Mouse (Mus musculus) embryonic fibroblast, embryonic 13.5 days (primary cell): ENCODE data around the gene Mif4gd. TPM values are rescaled to one million over a fixed set of nuclear protein-coding genes. Genes with fewer than 3 reads are reported as not detected.

ENCODE experiments used
- H3K27ac ChIP-seq: 2 replicates; pipeline ENCODE4 v1.5.1; 2012; ENCODE audit warnings: low read length, control low read depth, inconsistent platforms; ENCODE audit not compliant: insufficient read depth
- H3K4me1 ChIP-seq: 2 replicates; pipeline ENCODE4 v1.6.1; 2011; ENCODE audit warnings: low read length; ENCODE audit not compliant: control insufficient read depth, insufficient read depth
- H3K4me3 ChIP-seq: 2 replicates; pipeline ENCODE4 v1.5.1; 2011; ENCODE audit warnings: mild to moderate bottlenecking, control low read depth, low read length; ENCODE audit not compliant: insufficient read depth
- CTCF ChIP-seq: IDR thresholded peaks from 2 replicates; pipeline ENCODE4 v1.5.1; 2011; ENCODE audit warnings: mild to moderate bottlenecking, control low read depth, low read length, moderate library complexity, borderline replicate concordance; ENCODE audit not compliant: insufficient read depth
- POLR2A ChIP-seq: IDR thresholded peaks from 2 replicates; pipeline ENCODE4 v1.6.1; 2011; ENCODE audit warnings: low read depth, mild to moderate bottlenecking, control low read depth, low read length, moderate library complexity
- polyA plus RNA-seq: library from polyadenylated mRNA; stranded (reverse); fragments of >200 nt; gene quantifications from 2 replicates; pipeline ENCODE4 v1.2.4, GENCODE M21; 2011; ENCODE audit warnings: low read depth; ENCODE audit not compliant: missing spikeins, insufficient read length

Mif4gd gene
- polyA plus RNA-seq, 1 experiment, result 26.6 TPM

DNA sequence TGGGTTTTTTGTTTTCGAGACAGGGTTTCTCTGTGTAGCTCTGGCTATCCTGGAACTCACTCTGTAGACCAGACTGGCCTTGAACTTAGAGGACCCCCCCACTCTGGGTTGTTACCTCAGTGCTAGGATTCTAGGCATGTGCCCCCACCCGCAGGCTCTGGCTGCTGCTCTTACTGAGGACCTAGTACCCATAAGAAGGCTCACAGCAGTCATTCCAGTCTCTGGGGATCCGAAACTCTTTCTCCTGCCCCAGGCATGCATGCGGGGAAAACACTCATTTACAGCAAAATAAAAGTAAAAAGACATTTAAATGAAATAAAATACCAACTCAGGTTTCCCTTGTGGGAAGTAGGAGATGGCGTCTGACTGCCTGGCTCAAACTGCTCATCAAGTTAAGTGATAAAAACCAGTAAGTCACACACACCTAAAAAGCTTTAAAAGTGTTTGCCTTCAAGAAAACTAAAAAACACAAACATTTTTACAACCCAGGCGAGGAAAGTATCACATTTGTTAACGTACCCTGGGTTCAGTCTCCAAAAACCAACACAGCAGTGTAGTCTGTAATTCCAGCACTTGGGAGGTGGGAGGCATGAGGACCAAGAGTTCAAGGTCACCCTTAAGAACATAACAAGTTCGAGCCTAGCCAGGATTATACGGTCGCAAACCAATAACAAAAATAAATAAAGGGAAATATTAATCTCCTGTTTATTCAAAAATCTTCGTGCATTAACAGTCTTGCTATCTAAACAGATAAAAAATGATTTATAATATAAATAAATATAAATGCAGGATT is 14.3 kb upstream of the Mif4gd start:
- no peak overlapping the region for H3K27ac ChIP-seq
- TF ChIP-seq CTCF, result no peak
- TF ChIP-seq POLR2A, result no peak
- no peaks in the 10 kb centered on the region for H3K4me1 ChIP-seq
- peak overlapping the region; percentile 69 for H3K4me3 ChIP-seq

DNA sequence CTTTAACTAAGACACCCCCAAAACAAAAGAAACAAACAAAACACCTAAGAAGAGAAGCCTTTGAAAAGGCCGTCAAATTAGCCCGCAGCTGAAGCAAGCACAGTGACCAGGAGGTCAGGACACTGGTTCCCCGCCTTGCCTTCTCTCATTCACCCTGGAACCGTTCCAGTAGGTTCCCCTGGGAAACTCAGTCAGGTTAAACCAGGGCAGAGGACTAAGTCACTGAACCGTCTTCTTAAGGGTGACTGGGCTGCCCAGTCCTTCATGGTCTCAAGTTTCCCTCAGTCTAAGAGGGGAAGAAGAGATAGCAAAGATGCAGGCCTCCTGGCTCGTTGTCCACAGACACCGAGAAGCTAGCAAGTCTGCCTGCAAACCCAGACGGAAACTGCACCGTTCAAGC is 13.1 kb upstream of the Mif4gd start:
- Histone ChIP-seq H3K27ac (no peak overlapping the region), H3K4me1 (no peaks in the 10 kb centered on the region), H3K4me3 (no peak overlapping the region)
- TF ChIP-seq CTCF (no peak), POLR2A (no peak)

DNA sequence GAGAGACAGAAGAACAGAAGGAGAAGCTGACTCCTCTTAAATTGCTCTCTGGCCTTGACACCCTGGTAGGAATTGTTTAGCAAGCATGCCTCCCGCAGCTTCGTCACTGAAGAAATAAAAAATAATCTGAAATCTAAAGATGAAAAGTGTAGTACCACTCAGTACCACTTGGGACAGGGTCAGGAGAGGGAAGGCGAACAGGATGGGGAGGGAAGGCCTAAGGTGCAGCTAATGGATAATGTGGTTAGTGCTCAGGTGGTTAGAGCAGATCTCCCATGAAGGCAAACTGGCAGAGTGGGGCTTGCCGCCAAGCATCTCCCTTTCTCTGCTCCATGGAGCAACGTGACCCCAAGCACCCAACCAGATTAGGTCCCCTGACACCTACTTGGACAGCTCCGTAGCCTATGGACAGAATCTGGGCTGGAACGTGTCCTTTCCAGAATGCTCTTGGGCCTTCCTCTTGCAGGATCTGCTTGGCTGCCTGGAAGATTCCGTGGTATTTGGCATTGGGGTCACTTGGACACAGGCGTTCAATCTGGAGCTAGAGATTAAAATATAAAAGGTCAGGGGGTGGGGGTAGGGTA is 10.8 kb upstream of the Mif4gd start:
- Histone ChIP-seq H3K27ac (no peak overlapping the region), H3K4me3 (no peak overlapping the region), H3K4me1 (no peaks in the 10 kb centered on the region)
- peak; percentile 10; the same call in 1 of the 2 replicates for TF ChIP-seq CTCF
- no peak for TF ChIP-seq POLR2A

DNA sequence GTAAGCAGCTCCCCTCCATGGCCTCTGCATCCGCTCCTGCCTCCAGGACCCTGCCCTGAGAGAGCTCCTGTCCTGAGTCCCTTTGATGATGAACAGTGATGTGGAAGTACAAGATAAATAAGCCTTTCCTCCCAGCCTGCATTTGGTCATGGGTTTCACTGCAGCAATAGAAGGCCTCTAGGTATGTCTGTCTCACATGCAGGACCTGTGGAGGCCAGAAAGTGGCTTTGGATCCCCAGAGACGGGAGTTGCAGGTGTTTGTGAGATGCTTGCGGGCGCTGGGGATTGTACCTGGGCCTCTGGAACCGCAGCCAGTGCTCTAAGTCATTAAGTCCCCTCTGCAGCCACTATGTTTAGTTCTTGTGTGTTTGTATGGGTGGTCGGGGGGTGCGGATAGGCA is 7.2 kb upstream of the Mif4gd start:
- Histone ChIP-seq H3K4me1 (no peaks in the 10 kb centered on the region), H3K27ac (no peak overlapping the region), H3K4me3 (no peak overlapping the region)
- no peak for TF ChIP-seq POLR2A
- TF ChIP-seq CTCF, result no peak

DNA sequence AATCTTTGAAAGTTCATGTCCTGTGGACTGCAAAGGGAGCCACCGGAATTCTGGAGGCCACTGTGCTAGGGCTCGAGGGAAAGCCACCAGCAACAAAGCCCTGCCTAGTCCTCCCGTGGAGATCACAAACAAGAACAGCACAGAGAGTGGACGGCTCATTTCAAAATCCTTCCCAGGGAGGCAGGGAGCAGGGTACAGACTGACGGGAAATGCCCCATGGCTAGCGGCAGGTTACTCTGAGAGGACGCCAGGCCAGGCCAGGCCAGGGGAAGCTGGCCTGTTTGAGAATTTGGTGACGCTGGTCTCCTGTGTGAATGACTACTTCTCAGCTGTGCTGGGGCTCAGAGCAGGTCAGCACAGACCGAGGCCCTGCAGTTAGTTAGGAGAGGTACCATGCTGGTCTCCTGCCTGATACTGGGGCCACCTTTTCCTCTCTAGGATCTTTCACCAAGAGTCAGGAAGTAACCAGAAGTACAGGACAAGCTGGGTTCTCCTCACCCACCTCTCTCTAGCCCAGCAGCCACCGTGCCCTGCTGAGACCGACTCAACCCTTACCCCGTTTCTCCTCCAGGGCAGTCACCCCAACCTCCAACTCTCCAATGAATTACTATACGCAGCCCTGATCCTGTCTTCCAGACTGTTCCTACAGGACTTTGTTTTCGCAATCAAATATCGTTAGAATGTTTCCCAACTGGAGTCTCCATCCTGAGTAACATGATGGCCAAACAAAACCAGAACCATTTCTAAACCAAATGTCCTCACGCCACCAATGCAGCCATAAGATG is 6.2 kb upstream of the Mif4gd start:
- TF ChIP-seq CTCF (no peak), POLR2A (no peak)
- Histone ChIP-seq H3K4me3 (no peak overlapping the region), H3K27ac (no peak overlapping the region), H3K4me1 (no peaks in the 10 kb centered on the region)

DNA sequence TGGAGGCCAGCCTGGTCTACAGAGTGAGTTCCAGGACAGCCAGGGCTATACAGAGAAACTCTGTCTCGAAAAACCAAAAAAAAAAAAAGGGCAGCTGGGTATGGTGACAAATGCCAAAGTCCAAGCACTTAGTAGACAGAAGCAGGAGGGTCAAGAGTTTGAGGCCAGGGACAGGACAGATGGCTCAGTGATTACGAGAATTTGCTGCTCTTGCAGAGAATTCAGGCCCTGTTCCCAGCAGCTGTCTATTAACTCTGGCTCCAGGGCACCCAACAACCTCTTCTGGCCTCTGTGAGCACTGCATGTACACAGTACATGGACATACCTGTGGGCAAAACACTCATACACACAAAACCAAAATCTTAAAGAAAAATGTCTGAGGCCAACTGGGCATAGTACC is 5.2 kb upstream of the Mif4gd start:
- no peak overlapping the region for H3K4me3 ChIP-seq
- no peak for TF ChIP-seq CTCF
- H3K27ac ChIP-seq, result no peak overlapping the region
- no peaks in the 10 kb centered on the region for H3K4me1 ChIP-seq

DNA sequence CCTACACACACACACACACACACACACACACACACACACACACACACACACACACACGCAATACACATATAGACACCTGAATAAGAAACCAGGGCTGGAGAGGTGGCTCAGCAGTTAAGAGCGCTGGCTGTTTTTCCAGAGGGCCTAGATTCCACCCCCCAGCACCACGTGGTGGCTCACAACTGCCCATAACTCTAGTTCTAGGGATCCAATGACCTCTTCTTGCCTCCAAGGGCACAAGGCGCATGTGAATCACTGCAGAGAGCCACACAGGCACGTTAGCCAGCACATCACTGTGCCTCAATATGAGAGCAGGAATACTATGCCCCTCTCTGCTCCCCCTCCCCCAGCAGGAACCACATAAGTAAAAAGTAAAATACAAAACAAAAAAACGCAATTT is 4.1 kb upstream of the Mif4gd start:
- H3K27ac ChIP-seq, result no peak overlapping the region
- H3K4me1 ChIP-seq, result no peaks in the 10 kb centered on the region
- H3K4me3 ChIP-seq, result no peak overlapping the region
- no peak for TF ChIP-seq POLR2A
- TF ChIP-seq CTCF, result no peak

DNA sequence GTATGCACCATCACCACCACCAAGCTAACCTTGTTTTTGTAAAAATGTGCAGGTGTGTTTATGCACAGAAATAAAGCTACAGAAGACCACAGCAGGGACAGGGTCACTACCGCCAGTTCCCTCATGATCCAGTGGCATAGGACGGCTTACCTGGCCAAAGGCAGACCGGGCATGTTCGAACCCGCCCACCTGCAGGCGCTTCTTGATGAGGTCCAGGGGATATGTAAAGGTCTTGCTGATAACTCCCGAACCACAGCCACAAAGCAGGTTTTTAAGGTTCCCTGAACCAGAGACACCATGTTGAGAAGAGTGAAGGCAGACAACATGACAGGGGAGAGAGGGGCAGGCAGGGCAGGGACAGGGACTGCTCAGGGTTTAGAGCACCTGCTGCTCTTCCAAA is 3.6 kb upstream of the Mif4gd start:
- TF ChIP-seq CTCF (no peak), POLR2A (no peak)
- Histone ChIP-seq H3K4me3 (no peak overlapping the region), H3K27ac (no peak overlapping the region), H3K4me1 (no peaks in the 10 kb centered on the region)

DNA sequence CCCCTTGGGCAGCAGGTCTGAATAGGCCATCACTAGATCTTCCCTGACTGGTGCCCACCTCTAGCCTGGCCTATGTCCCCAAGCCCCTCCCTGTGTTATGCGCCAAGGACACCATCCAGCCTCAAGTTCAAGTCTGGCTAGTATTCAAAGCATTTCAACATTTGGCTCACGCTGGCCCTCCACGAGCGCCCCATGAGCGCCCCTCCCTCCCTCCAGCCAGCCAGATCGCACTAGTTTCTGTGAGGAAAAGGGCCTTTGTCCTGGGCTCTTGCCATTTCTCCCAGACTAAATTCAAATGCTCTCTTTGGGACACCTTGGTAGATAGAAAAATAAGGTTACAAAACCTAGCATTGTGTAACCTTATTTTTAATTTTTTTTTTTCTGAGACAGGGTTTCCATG is 3.1 kb upstream of the Mif4gd start:
- no peak overlapping the region for H3K4me3 ChIP-seq
- TF ChIP-seq CTCF (no peak), POLR2A (no peak)
- no peak overlapping the region for H3K27ac ChIP-seq
- no peaks in the 10 kb centered on the region for H3K4me1 ChIP-seq
